Mouse (Mus musculus): ENCODE data around the gene Slc35d1.
"Not testable (repeated sequence)": the region's sequence is repeated elsewhere in the genome, so short reads cannot be mapped to it uniquely, and the experiment has no call there.

Slc35d1 gene

GRCm38 (mm10) chr4:103180300-103180888, 34.6 kb downstream of the Slc35d1 start:
- DNase-seq (ENCODE audit: low spot score in 2 of 2), result no peak

GRCm38 (mm10) chr4:103179581-103179980, 35.4 kb downstream of the Slc35d1 start:
- no peak for DNase-seq (ENCODE audit: low spot score in 2 of 2)

DNA sequence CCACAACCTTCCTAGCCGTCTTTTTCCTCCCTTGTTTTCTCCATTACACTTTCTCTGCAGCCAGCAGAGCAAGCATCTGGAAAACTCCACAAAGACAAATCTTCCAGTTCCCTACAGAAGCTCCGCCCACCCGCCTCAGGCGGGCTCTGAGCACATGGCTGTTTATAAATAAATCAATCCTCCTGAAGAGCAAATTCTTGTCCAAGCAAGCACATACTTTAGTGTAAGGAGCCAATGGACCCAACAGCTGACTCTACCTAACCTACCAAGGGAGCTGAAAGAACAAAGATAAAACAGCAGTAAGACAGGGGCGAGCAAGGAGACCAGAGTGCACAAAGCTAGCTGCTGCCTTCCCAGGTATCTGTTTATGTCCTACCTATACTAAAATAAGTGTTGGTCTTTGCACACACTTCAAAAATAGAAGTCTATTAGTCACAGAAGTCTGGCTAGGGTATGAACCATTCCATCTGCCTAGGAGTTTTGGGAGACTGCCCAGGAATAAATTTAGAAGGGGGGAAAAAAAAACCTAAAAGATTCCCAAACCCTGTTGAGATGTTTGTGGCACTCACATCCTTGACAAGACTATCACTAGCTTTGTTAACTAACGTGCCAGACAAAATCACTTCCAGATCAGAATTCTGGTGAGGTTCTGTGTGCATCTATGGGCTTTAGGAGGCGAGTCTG, 36.2 kb downstream of the Slc35d1 start:
- DNase-seq (ENCODE audit: low spot score in 2 of 2), result no peak

GRCm38 (mm10) chr4:103177681-103178080, 37.3 kb downstream of the Slc35d1 start:
- DNase-seq (ENCODE audit: low spot score in 2 of 2), result no peak

DNA sequence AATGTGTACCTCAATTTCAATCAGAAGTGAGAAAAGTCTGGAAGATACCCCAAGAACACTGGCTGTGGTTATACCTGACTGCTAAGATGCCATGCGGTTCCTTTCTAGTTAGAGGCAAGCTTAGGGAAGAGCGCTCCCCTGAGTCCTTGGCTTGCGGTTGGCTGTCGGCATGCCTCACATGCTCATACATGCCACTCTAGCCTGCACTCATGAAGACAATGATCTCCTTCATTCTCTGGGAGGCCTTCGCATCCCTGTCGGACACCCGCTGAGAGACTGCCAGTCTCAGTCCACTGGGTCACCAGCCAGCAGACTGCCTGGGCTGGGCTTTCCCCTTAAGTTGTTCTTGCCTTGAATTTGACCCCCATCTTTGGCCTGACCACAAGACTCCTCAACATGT, 41.0 kb downstream of the Slc35d1 start:
- DNase-seq (ENCODE audit: low spot score in 2 of 2), result no peak

- no peak for DNase-seq (ENCODE audit: low spot score in 2 of 2)
These were observed 41.5 kb downstream of the Slc35d1 start for GRCm38 (mm10) chr4:103173507-103173906.

GRCm38 (mm10) chr4:103171256-103171655, 43.7 kb downstream of the Slc35d1 start:
- DNase-seq (ENCODE audit: low spot score in 2 of 2), result no peak

- not testable (repeated sequence) for DNase-seq (ENCODE audit: low spot score in 2 of 2)
These were observed 48.8 kb downstream of the Slc35d1 start for GRCm38 (mm10) chr4:103166198-103166597.

DNA sequence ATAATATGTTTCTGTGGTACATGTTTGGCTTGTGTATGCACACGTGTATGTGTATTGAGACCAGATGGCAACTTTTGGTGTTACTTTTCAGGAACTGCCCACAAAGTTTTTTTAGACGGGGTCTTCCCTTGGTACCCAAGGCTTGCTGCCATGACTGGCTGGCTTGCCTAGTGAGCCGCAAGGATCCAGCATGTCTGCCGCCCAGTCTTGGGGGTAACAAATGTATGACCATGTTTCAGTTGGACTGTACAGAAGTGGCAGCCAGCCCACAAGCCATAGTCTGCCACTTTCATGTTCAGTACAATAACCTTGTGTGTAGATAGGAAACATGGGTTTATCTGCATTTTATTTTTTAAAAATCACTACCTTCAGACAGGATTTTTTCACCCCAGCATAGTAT, 56.2 kb downstream of the Slc35d1 start:
- DNase-seq (ENCODE audit: low spot score in 2 of 2), result no peak

GRCm38 (mm10) chr4:103151946-103152345, 63.0 kb downstream of the Slc35d1 start:
- no peak for DNase-seq (ENCODE audit: low spot score in 2 of 2)

DNA sequence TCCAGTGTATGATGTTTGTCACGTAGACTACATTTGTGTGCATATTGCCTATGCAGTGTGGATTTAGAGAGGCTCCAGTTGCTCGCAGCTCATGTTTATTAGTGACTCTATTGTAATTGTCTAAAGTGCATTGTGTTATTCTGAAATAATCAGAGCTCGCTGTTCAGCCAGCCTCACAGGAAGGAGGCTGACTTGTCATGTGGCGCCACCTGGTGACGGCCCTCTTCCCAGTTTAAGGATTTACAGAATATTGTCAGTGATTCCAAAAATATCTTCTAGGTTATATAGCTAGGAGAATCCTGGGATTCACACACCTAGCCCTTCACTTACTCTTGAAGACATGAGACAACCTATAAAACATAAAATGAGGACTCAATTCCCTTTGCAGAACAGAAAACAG, 68.6 kb downstream of the Slc35d1 start:
- DNase-seq (ENCODE audit: low spot score in 2 of 2), result peak; percentile 52 to 73

DNA sequence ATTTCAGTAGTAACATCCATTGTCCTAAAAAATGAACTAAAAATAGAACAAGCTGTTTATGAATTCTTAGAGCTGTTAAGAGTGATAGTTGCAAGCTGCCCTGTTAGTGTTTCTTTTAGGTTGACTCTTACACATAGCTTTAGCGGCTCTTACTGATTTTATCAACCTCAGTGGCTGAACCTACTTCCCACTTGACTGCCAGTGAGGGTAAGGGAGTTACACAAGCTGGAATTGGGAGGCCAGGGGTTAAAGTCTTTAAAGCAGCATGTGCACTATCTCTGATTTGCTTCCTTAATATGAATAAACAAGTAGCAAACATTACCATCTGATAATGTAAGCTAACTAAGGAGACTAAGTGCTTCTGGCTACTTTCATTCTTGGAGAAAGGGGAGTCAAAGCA, 78.0 kb downstream of the Slc35d1 start:
- no peak for DNase-seq (ENCODE audit: low spot score in 2 of 2)

DNA sequence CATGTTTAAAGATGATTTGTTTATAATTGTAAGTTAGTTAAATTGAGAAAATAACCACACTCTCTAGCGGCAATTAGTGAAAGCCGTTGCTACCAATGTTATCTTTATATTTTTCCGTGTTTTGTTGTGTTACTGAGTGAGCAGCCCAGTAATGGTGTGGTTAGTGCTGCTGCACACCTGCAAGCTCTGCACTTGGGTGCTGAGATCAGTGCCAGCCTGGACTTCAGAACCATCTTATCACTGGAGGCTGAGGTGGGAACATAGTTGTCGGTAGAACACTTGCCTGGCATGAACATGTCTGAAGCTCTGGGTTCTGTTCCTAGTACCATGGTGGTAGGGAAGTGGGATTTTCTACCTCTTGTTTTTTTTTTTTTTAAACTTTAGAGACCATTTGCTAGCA, 88.4 kb downstream of the Slc35d1 start:
- no peak for DNase-seq (ENCODE audit: low spot score in 2 of 2)

DNA sequence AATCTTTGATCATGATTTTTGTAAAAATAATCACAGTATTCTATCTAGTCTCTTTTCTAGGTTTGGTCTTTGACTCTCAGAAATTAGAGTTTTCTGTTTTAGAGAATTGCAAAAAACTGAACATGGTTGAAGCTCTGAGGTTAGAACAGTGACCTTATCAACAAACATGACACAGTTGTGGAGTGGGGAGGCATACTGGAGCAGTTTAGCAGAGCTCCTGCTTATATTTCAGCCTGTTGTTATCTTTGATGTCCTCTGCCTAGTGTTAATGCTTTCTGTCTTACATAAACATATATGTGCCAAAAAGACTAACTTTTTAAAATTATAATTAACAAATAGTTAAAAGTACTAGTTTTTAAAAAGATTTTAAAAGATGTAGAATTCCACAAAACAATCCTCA, 91.4 kb downstream of the Slc35d1 start:
- DNase-seq (ENCODE audit: low spot score in 2 of 2), result no peak

GRCm38 (mm10) chr4:103123086-103123485, 91.9 kb downstream of the Slc35d1 start:
- DNase-seq (ENCODE audit: low spot score in 2 of 2), result no peak

- DNase-seq (ENCODE audit: low spot score in 2 of 2), result no peak
These were observed 94.0 kb downstream of the Slc35d1 start for GRCm38 (mm10) chr4:103120874-103121389.
